Mouse (Mus musculus): Measurements from ENCODE around the gene Arid1a.

DNA sequence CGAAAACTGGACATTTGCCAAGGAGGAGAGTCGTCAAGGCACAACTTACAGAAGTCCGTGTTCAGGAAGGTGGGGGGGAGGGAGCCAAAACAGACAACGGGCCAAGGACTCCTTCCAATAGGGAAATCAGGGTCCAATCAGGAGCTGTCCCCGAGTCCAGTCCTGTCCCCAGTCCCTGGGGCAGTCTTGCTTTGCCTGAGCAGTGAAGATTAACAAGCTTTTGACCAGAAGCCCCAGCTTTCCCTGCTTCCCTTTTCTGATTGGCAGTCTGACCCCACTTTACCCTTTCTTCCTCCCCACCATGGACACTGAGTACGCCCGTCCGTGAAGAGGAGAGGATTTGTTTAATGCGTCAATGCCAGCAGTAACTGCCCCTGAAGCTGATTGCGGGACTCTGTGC, 105.1 kb downstream of the Arid1a start:
- no peak for TF ChIP-seq CTCF (IDR thresholded peaks at IDR 0.05; ENCODE audit: low read depth, low read length)
- no peak for TF ChIP-seq POLR2A (IDR thresholded peaks at IDR 0.05; ENCODE audit: extremely low read depth, insufficient read depth, low read length)
